Comparison of ENCODE assay signal across 9 mouse cellular contexts in genomic region chr11:97800691-97801408, GRCm38 (mm10). TPM values are rescaled to one million over a fixed set of nuclear protein-coding genes. Genes with fewer than 3 reads are reported as not detected.
DNase-seq lines count a peak whose midpoint lies in the region; ATAC-seq and TF ChIP-seq lines count a peak whose summit lies in the region.
"Had no signal": no experiment of that assay in that cellular context is flagged by ENCODE, and none has a peak within 500 bp of the region (broad histone marks: within the 10 kb centered on the region; RNA-seq: fewer than 3 reads in every experiment).

No protein-coding gene starts in this region.

- 5% methylated on average over 17 of the region's 17 CpGs for WGBS in bone marrow, adult 2 months
- 4% methylated on average over 17 of the region's 17 CpGs for WGBS in limb, embryonic 12.5 days
- WGBS in neural tube, embryonic 12.5 days = 6% methylated on average over 17 of the region's 17 CpGs

- peak overlapping the region; percentile 79 for H3K4me2 ChIP-seq in limb, embryonic 12.5 days
- peak overlapping the region; percentile 84 for H3K4me2 ChIP-seq in neural tube, embryonic 12.5 days (replicated peaks)

- no peak for ATAC-seq in limb, embryonic 12.5 days (ENCODE audit: insufficient number of reproducible peaks, insufficient read depth, low FRiP score, low TSS enrichment, low read depth)
- no peak for ATAC-seq in neural tube, embryonic 12.5 days (ENCODE audit: low FRiP score, low read depth)

- peak overlapping the region; percentile 83 for H3K9ac ChIP-seq in limb, embryonic 12.5 days (replicated peaks)
- peak overlapping the region; percentile 81 for H3K9ac ChIP-seq in neural tube, embryonic 12.5 days

- no peak for TF ChIP-seq POLR2A in bone marrow, adult 2 months (IDR thresholded peaks at IDR 0.05; ENCODE audit: borderline replicate concordance, control insufficient read depth, low read depth, low read length)

- peak overlapping the region; percentile 87 for H3K27ac ChIP-seq in bone marrow, adult 2 months (ENCODE audit: control insufficient read depth, insufficient read depth, low read depth, low read length, poor library complexity)
- peak overlapping the region; percentile 98 for H3K27ac ChIP-seq in limb, embryonic 12.5 days
- H3K27ac ChIP-seq in neural tube, embryonic 12.5 days = peak overlapping the region; percentile 88

- H3K36me3 ChIP-seq in limb, embryonic 12.5 days = no peaks in the 10 kb centered on the region
- no peaks in the 10 kb centered on the region for H3K36me3 ChIP-seq in neural tube, embryonic 12.5 days

- H3K4me1 ChIP-seq in bone marrow, adult 2 months (ENCODE audit: control insufficient read depth, insufficient read depth, low read length) = peaks cover 2% of the 10 kb centered on the region; the same call in 1 of the 2 replicates
- H3K4me1 ChIP-seq in limb, embryonic 12.5 days (replicated peaks) = peaks cover 43% of the 10 kb centered on the region
- peaks cover 45% of the 10 kb centered on the region for H3K4me1 ChIP-seq in neural tube, embryonic 12.5 days

- H3K4me3 ChIP-seq in bone marrow, adult 2 months (replicated peaks; ENCODE audit: control insufficient read depth, low read depth, low read length) = peak overlapping the region; percentile 84
- peak overlapping the region; percentile 66 for H3K4me3 ChIP-seq in limb, embryonic 12.5 days (replicated peaks)
- H3K4me3 ChIP-seq in neural tube, embryonic 12.5 days = peak overlapping the region; percentile 81

- no peak for TF ChIP-seq CTCF in bone marrow, adult 2 months (IDR thresholded peaks at IDR 0.05; ENCODE audit: control insufficient read depth, insufficient read depth, low read length)

- DNase-seq in embryo, embryonic 10 days (ENCODE audit: low spot score) = peak; percentile 44
- no peak for DNase-seq in embryo, embryonic 10.5 days (ENCODE audit: low spot score)
- peak; percentile 43 for DNase-seq in heart, postnatal 4 days
- no peak for DNase-seq in urinary bladder, adult 2 months (ENCODE audit: low spot score)
- DNase-seq in right cerebral cortex, postnatal 10 days (ENCODE audit: low spot score in 2 of 2) = no peak

- no peaks in the 10 kb centered on the region for H3K27me3 ChIP-seq in limb, embryonic 12.5 days
- no peaks in the 10 kb centered on the region for H3K27me3 ChIP-seq in neural tube, embryonic 12.5 days (replicated peaks)
- H3K27me3 ChIP-seq: Patski had no signal

- H3K9me3 ChIP-seq in limb, embryonic 12.5 days = no peaks in the 10 kb centered on the region
- no peaks in the 10 kb centered on the region for H3K9me3 ChIP-seq in neural tube, embryonic 12.5 days

RNA-seq across cellular contexts. Expression of gene Lasp1, which starts 2.0 kb away (rescaled TPM):
- polyA plus RNA-seq in bone marrow, adult 2 months (2011; ENCODE audit: insufficient read depth, insufficient read length, low replicate concordance, missing spikeins) = 48.1 and 99.2 TPM in 2 replicates
- total RNA-seq in heart, postnatal 4 days (2021) = 10 to 100 TPM; 73.3 to 74.4 TPM
- 110 and 120 TPM in 2 replicates for polyA plus RNA-seq in limb, embryonic 12.5 days (2016; fragmentation: Nextera tagmentation; extraction: Ambion mirVana)
- 103 and 105 TPM in 2 replicates for polyA plus RNA-seq in neural tube, embryonic 12.5 days (2016; fragmentation: Nextera tagmentation; extraction: Ambion mirVana)
- polyA plus RNA-seq in urinary bladder, adult 2 months (2012; rRNA removed) = 101 and 108 TPM in 2 replicates

RNA-seq across cellular contexts. Expression of gene Rpl23, which starts 18.6 kb away (rescaled TPM):
- polyA plus RNA-seq in bone marrow, adult 2 months (2011; ENCODE audit: insufficient read depth, insufficient read length, low replicate concordance, missing spikeins) = 550 and 853 TPM in 2 replicates
- total RNA-seq in heart, postnatal 4 days (2021) = 100 to 1,000 TPM; 738 to 764 TPM
- polyA plus RNA-seq in limb, embryonic 12.5 days (2016; fragmentation: Nextera tagmentation; extraction: Ambion mirVana) = 513 and 518 TPM in 2 replicates
- 369 and 383 TPM in 2 replicates for polyA plus RNA-seq in neural tube, embryonic 12.5 days (2016; fragmentation: Nextera tagmentation; extraction: Ambion mirVana)
- 911 and 1,027 TPM in 2 replicates for polyA plus RNA-seq in urinary bladder, adult 2 months (2012; rRNA removed)

RNA-seq across cellular contexts. Expression of gene 1700001P01Rik, which starts 25.1 kb away (rescaled TPM):
- not detected in 2 replicates for polyA plus RNA-seq in bone marrow, adult 2 months (2011; ENCODE audit: insufficient read depth, insufficient read length, low replicate concordance, missing spikeins)
- under 1 TPM in 1 of 2 experiments, not detected in 1; 0.45 TPM for total RNA-seq in heart, postnatal 4 days (2021)
- 0.37 TPM in 1 of 2 replicates, not detected in the other for polyA plus RNA-seq in limb, embryonic 12.5 days (2016; fragmentation: Nextera tagmentation; extraction: Ambion mirVana)
- polyA plus RNA-seq in neural tube, embryonic 12.5 days (2016; fragmentation: Nextera tagmentation; extraction: Ambion mirVana) = 0.56 and 0.70 TPM in 2 replicates
- 0.13 and 0.41 TPM in 2 replicates for polyA plus RNA-seq in urinary bladder, adult 2 months (2012; rRNA removed)

RNA-seq across cellular contexts. Expression of gene Cwc25, which starts 34.5 kb away (rescaled TPM):
- 10.4 and 11.7 TPM in 2 replicates for polyA plus RNA-seq in bone marrow, adult 2 months (2011; ENCODE audit: insufficient read depth, insufficient read length, low replicate concordance, missing spikeins)
- 10 to 100 TPM; 10.8 to 11.7 TPM for total RNA-seq in heart, postnatal 4 days (2021)
- polyA plus RNA-seq in limb, embryonic 12.5 days (2016; fragmentation: Nextera tagmentation; extraction: Ambion mirVana) = 24.6 and 25.6 TPM in 2 replicates
- 21.1 and 23.4 TPM in 2 replicates for polyA plus RNA-seq in neural tube, embryonic 12.5 days (2016; fragmentation: Nextera tagmentation; extraction: Ambion mirVana)
- 15.3 and 16.6 TPM in 2 replicates for polyA plus RNA-seq in urinary bladder, adult 2 months (2012; rRNA removed)

RNA-seq across cellular contexts. Expression of gene B230217C12Rik, which starts 39.7 kb away (rescaled TPM):
- not detected in 2 replicates for polyA plus RNA-seq in bone marrow, adult 2 months (2011; ENCODE audit: insufficient read depth, insufficient read length, low replicate concordance, missing spikeins)
- under 1 TPM; 0.77 to 0.79 TPM for total RNA-seq in heart, postnatal 4 days (2021)
- 11.8 and 13.2 TPM in 2 replicates for polyA plus RNA-seq in limb, embryonic 12.5 days (2016; fragmentation: Nextera tagmentation; extraction: Ambion mirVana)
- polyA plus RNA-seq in neural tube, embryonic 12.5 days (2016; fragmentation: Nextera tagmentation; extraction: Ambion mirVana) = 12.9 and 15.8 TPM in 2 replicates
- polyA plus RNA-seq in urinary bladder, adult 2 months (2012; rRNA removed) = 3.8 and 5.6 TPM in 2 replicates

Comparison
In these comparisons a context has a peak if more than half of its experiments do, and no peak if none do; other contexts are left out.
1. DNase-seq: peak in embryo, embryonic 10 days (single experiment) and heart, postnatal 4 days (single experiment); none in embryo, embryonic 10.5 days (single experiment), urinary bladder, adult 2 months (single experiment) and right cerebral cortex, postnatal 10 days (0 of 2).
2. Peak in every context shown above with its lines, with median percentiles within 50 percentile points of each other: H3K27ac ChIP-seq and H3K4me3 ChIP-seq.